21 mouse cellular contexts compared by ENCODE assay signal in the genomic region with DNA sequence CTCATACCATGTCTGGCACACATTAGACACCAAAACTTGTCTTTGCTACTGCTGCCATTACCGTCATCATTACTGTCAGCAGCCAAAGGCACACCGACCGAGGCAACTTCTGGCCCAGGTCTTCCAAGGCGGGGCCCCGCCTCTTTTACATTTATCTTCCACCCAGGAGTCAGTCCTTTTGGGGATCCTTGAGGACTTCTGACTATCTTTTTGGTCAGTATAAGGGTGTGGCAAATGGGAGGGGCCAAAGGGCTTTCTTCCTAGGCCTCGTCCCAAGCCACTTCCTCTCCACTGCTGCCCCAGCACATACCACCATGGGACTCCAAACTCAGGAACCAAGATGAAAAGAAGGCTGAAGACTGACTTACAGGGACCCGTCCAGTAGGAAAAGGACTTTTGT. TPM values are rescaled to one million over a fixed set of nuclear protein-coding genes. Genes with fewer than 3 reads are reported as not detected.
A peak's percentile ranks its signal among the peaks of the same experiment; 100 is the strongest.
DNase-seq lines count a peak whose midpoint lies in the region; ATAC-seq and TF ChIP-seq lines count a peak whose summit lies in the region.
"Had no signal": no experiment of that assay in that cellular context is flagged by ENCODE, and none has a peak within 500 bp of the region (broad histone marks: within the 10 kb centered on the region; RNA-seq: fewer than 3 reads in every experiment).

No protein-coding gene starts in this region.

- H3K36me3 ChIP-seq in G1E (replicated peaks) = peaks cover 34% of the 10 kb centered on the region
- no peaks in the 10 kb centered on the region for H3K36me3 ChIP-seq in liver, embryonic 12.5 days
- H3K36me3 ChIP-seq: kidney, embryonic 15.5 days; limb, embryonic 10.5 days; midbrain, embryonic 12.5 days had no signal

- H3K27me3 ChIP-seq in G1E (ENCODE audit: insufficient read depth, low read length) = no peaks in the 10 kb centered on the region
- H3K27me3 ChIP-seq in liver, embryonic 12.5 days (replicated peaks) = no peaks in the 10 kb centered on the region
- H3K27me3 ChIP-seq: kidney, embryonic 15.5 days had no signal

- H3K9me3 ChIP-seq in G1E (replicated peaks) = no peaks in the 10 kb centered on the region
- no peaks in the 10 kb centered on the region for H3K9me3 ChIP-seq in liver, embryonic 12.5 days (replicated peaks)
- H3K9me3 ChIP-seq: kidney, embryonic 15.5 days; limb, embryonic 10.5 days; midbrain, embryonic 12.5 days had no signal

- H3K4me3 ChIP-seq in G1E (ENCODE audit: low read depth, low read length) = peak overlapping the region; percentile 35; the same call in 1 of the 2 replicates
- no peak overlapping the region for H3K4me3 ChIP-seq in liver, embryonic 12.5 days
- H3K4me3 ChIP-seq: kidney, embryonic 15.5 days; left cerebral cortex, adult 2 months; limb, embryonic 10.5 days; midbrain, embryonic 12.5 days had no signal

- DNase-seq in G1E (ENCODE audit: low spot score) = peak; percentile 35
- DNase-seq in c-Kit-positive CD71-positive TER-119-positive erythroid progenitor cells, embryonic 14.5 days (ENCODE audit: low spot score) = peak; percentile 49
- DNase-seq in left cerebral cortex, adult 11 months (ENCODE audit: low spot score) = no peak
- DNase-seq in left cerebral cortex, adult 18-20 months (ENCODE audit: low spot score in 2 of 2) = no peak
- DNase-seq in adrenal gland, adult (ENCODE audit: inconsistent age in 2 of 2, low spot score in 1 of 2) = no peak
- no peak for DNase-seq in gastrocnemius, postnatal 10 days
- DNase-seq: adrenal gland, adult 8-10 months; cerebellum, adult 9-10 months; forebrain, postnatal 0 days; kidney, adult 11 months; kidney, postnatal 4 days; thymus, postnatal 25 days had no signal

- TF ChIP-seq CTCF in G1E (IDR thresholded peaks at IDR 0.05; ENCODE audit: low read depth, low read length) = no peak

- peak overlapping the region; percentile 42 for H3K4me2 ChIP-seq in liver, embryonic 12.5 days
- H3K4me2 ChIP-seq: kidney, embryonic 15.5 days; midbrain, embryonic 12.5 days had no signal

- H3K9ac ChIP-seq in liver, embryonic 12.5 days = no peak overlapping the region
- H3K9ac ChIP-seq: forebrain, postnatal 0 days; kidney, embryonic 15.5 days; midbrain, embryonic 12.5 days had no signal

- WGBS in liver, embryonic 12.5 days (ENCODE audit: insufficient replicate concordance) = 22% methylated on average over 7 of the region's 7 CpGs

- peaks cover 79% of the 10 kb centered on the region for H3K4me1 ChIP-seq in G1E (ENCODE audit: insufficient read depth, low read depth, low read length)
- H3K4me1 ChIP-seq in liver, embryonic 12.5 days = peaks cover 93% of the 10 kb centered on the region

- H3K27ac ChIP-seq in liver, embryonic 12.5 days = peak overlapping the region; percentile 64
- H3K27ac ChIP-seq: kidney, embryonic 15.5 days; left cerebral cortex, adult 2 months; limb, embryonic 10.5 days; midbrain, embryonic 12.5 days had no signal

- ATAC-seq in G1E (ENCODE audit: extremely low read depth, insufficient number of reproducible peaks, low FRiP score, poor library complexity, severe bottlenecking) = peak; percentile 48
- peak; percentile 71 for ATAC-seq in liver, embryonic 12.5 days
- ATAC-seq in megakaryocyte-erythroid progenitor cell, adult 5-6 weeks (replicated peaks; ENCODE audit: low FRiP score, low TSS enrichment, poor library complexity, severe bottlenecking) = peak; percentile 20; the same call in 1 of the 2 replicates
- ATAC-seq: CD4-positive, CD25-positive, alpha-beta regulatory T cell, adult 4 months; forebrain, postnatal 0 days; hindbrain, embryonic 16.5 days; lung, postnatal 0 days had no signal

RNA-seq across cellular contexts. Expression of a gene that starts 9.9 kb away (rescaled TPM):
- 49.6 and 61.3 TPM in 2 replicates for total RNA-seq in G1E (2014; fragmentation: Nextera tagmentation)
- total RNA-seq in G1E (2017) = 5.8 and 6.9 TPM in 2 replicates
- polyA plus RNA-seq in G1E (2012) = 107 and 139 TPM in 2 replicates
- polyA plus RNA-seq in liver, embryonic 12.5 days (2016; fragmentation: Nextera tagmentation; extraction: Ambion mirVana) = 4.1 and 4.7 TPM in 2 replicates
- 48.5 and 56.1 TPM in 2 replicates for total RNA-seq in megakaryocyte-erythroid progenitor cell, adult 5-6 weeks (2014; fragmentation: Nextera tagmentation)
- total RNA-seq in megakaryocyte-erythroid progenitor cell, adult 5-6 weeks (2017) = 6.2 and 7.0 TPM in 2 replicates
- 10 to 100 TPM; 54.7 to 54.9 TPM for total RNA-seq in left cerebral cortex, adult 18-20 months (2021)
- total RNA-seq in gastrocnemius, postnatal 10 days (2021) = 10 to 100 TPM; 14.2 to 21.4 TPM

Comparison
In these comparisons a context has a peak if more than half of its experiments do, and no peak if none do; other contexts are left out.
1. ATAC-seq: peak in every context shown above with its lines; median percentile 71 in liver, embryonic 12.5 days; 48 in G1E; 20 in megakaryocyte-erythroid progenitor cell, adult 5-6 weeks.
2. DNase-seq: peak in G1E (single experiment) and c-Kit-positive CD71-positive TER-119-positive erythroid progenitor cells, embryonic 14.5 days (single experiment); none in left cerebral cortex, adult 11 months (single experiment), left cerebral cortex, adult 18-20 months (0 of 2), adrenal gland, adult (0 of 2) and gastrocnemius, postnatal 10 days (single experiment).